Mouse (Mus musculus) spleen, adult 2 months (tissue): ENCODE data around the gene Slc22a3.

ENCODE experiments used
- CTCF ChIP-seq: fragments of 200-500 bp; IDR thresholded peaks from 2 replicates; pipeline ENCODE4 v1.5.1; 2011; ENCODE audit warnings: mild to moderate bottlenecking, inconsistent platforms; ENCODE audit not compliant: insufficient read depth, insufficient read length, insufficient replicate concordance; ENCODE audit errors: extremely low read depth
- POLR2A ChIP-seq: fragments of 200-500 bp; IDR thresholded peaks from 2 replicates; pipeline ENCODE4 v1.6.1; 2011; ENCODE audit warnings: low read depth, low read length, inconsistent platforms

GRCm38 (mm10) chr17:12491591-12491990, 15.9 kb downstream of the Slc22a3 start:
- TF ChIP-seq CTCF: no peak
- no peak for TF ChIP-seq POLR2A
